Mouse (Mus musculus): Measurements from ENCODE around the gene Msi1. TPM values are rescaled to one million over a fixed set of nuclear protein-coding genes. Genes with fewer than 3 reads are reported as not detected.
A peak's percentile ranks its signal among the peaks of the same experiment; 100 is the strongest.
"Not testable (repeated sequence)": the region's sequence is repeated elsewhere in the genome, so short reads cannot be mapped to it uniquely, and the experiment has no call there.

Gene Msi1
- polyA plus RNA-seq, 1 experiment from 2014 or later: 17.1 TPM

GRCm38 (mm10) chr5:115436421-115437124 lies 7.2 kb downstream of the Msi1 start:
- Histone ChIP-seq H3K9me3 (no peaks in the 10 kb centered on the region), H3K27ac (peak overlapping the region; percentile 95), H3K36me3 (peaks cover 30% of the 10 kb centered on the region), H3K27me3 (ENCODE audit: insufficient read depth, poor library complexity, severe bottlenecking) (no peaks in the 10 kb centered on the region; the same call in 1 of the 2 replicates), H3K4me3 (peak overlapping the region; percentile 69), H3K4me1 (peaks cover 61% of the 10 kb centered on the region)
- DNase-seq (ENCODE audit: low spot score): no peak
- WGBS: under 1% methylated on average over 37 of the region's 43 CpGs

GRCm38 (mm10) chr5:115437242-115437944 lies 8.0 kb downstream of the Msi1 start:
- Histone ChIP-seq H3K9me3 (no peaks in the 10 kb centered on the region), H3K4me3 (peak overlapping the region; percentile 69; the same call in 1 of the 2 replicates), H3K27ac (peak overlapping the region; percentile 95), H3K27me3 (ENCODE audit: insufficient read depth, poor library complexity, severe bottlenecking) (no peaks in the 10 kb centered on the region; the same call in 1 of the 2 replicates), H3K4me1 (peaks cover 53% of the 10 kb centered on the region), H3K36me3 (peaks cover 37% of the 10 kb centered on the region)
- no peak for DNase-seq (ENCODE audit: low spot score)
- 62% methylated on average over 7 of the region's 7 CpGs for WGBS

DNA sequence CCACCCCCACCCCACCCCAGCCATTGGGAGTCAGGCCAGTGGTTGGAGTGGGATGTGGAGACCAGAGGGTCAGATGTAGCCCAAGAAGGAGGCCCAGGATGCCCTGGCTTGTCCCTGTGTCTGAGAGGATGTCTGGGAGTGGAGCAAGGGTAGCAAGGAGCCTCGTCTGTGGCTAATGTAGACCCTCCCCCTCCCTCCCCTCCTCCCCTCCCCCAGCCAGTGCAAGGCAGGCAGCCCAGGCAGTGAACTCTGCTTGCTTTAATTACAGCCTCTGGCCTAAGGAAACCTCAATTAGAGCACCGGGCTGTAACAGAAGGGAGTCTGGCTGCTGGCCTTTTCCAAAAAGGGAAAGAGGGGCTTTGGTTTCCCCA lies 8.5 kb downstream of the Msi1 start:
- Histone ChIP-seq H3K27ac (peak overlapping the region; percentile 77), H3K36me3 (peaks cover 37% of the 10 kb centered on the region), H3K4me3 (no peak overlapping the region; the same call in 1 of the 2 replicates), H3K4me1 (peaks cover 51% of the 10 kb centered on the region), H3K27me3 (ENCODE audit: insufficient read depth, poor library complexity, severe bottlenecking) (no peaks in the 10 kb centered on the region; the same call in 1 of the 2 replicates), H3K9me3 (no peaks in the 10 kb centered on the region)
- WGBS: 19% methylated on average over 2 of the region's 2 CpGs
- no peak for DNase-seq (ENCODE audit: low spot score)

DNA sequence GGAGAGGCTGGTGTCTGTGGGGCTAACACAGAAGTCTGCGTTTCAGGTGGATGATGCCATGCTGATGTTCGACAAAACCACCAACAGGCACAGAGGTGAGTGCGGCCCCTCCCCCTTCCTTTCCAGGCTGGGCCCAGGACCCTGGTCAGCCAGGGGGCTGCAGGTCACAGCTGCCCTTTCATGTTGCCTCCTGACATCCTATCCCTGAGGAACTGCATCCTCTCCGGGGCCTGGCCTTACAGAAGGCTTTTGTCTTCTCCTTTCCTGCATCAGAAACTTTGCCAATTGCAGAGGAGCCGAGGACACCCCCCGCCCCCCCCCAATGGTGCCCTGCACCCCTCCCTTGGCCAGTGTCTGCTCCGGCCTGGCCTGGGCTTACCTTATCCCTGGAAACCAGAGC lies 9.3 kb downstream of the Msi1 start:
- Histone ChIP-seq H3K36me3 (peaks cover 41% of the 10 kb centered on the region), H3K27ac (peak overlapping the region; percentile 18; the same call in 1 of the 2 replicates), H3K4me3 (no peak overlapping the region), H3K9me3 (no peaks in the 10 kb centered on the region), H3K27me3 (ENCODE audit: insufficient read depth, poor library complexity, severe bottlenecking) (no peaks in the 10 kb centered on the region; the same call in 1 of the 2 replicates), H3K4me1 (peaks cover 51% of the 10 kb centered on the region)
- no peak for DNase-seq (ENCODE audit: low spot score)
- WGBS: 59% methylated on average over 7 of the region's 7 CpGs

GRCm38 (mm10) chr5:115441205-115441849 lies 11.9 kb downstream of the Msi1 start:
- Histone ChIP-seq H3K27ac (0 out of 2 replicates have a peak overlapping the region, but pooled peaks have one; percentile 10), H3K4me3 (no peak overlapping the region), H3K4me1 (peaks cover 31% of the 10 kb centered on the region), H3K36me3 (peaks cover 60% of the 10 kb centered on the region), H3K27me3 (ENCODE audit: insufficient read depth, poor library complexity, severe bottlenecking) (no peaks in the 10 kb centered on the region), H3K9me3 (no peaks in the 10 kb centered on the region)
- peak; percentile 89 for DNase-seq (ENCODE audit: low spot score)
- 46% methylated on average over 14 of the region's 14 CpGs for WGBS

GRCm38 (mm10) chr5:115442663-115443062 lies 13.3 kb downstream of the Msi1 start:
- WGBS: 68% methylated on average over 5 of the region's 5 CpGs
- H3K27ac ChIP-seq; H3K27me3 ChIP-seq (ENCODE audit: insufficient read depth, poor library complexity, severe bottlenecking); DNase-seq (ENCODE audit: low spot score); H3K4me3 ChIP-seq; H3K9me3 ChIP-seq: not testable (repeated sequence)
- peaks cover 70% of the 10 kb centered on the region for H3K36me3 ChIP-seq
- H3K4me1 ChIP-seq: peaks cover 19% of the 10 kb centered on the region

DNA sequence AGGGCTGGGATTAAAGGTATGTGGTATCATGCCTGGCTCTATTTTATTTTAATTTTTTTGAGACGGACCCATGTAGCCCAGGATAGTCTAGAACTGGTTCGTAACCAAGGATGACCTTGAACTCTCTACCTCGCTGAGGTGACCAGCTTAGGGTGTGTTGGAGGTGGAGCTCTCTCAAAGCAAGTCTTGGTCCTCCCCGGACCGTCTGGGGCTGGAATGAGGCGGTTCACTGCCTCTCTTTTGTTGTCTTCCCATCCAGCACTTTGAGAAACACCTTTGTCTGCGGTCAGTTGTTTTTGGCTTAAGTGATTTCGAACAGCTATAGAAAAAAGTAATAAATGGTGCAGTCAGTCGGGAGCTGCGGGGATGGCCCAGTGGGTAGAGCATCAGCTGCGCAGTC lies 14.7 kb downstream of the Msi1 start:
- Histone ChIP-seq H3K9me3 (no peaks in the 10 kb centered on the region), H3K36me3 (peaks cover 65% of the 10 kb centered on the region), H3K4me3 (no peak overlapping the region), H3K4me1 (peaks cover 9% of the 10 kb centered on the region; the same call in 1 of the 2 replicates), H3K27me3 (ENCODE audit: insufficient read depth, poor library complexity, severe bottlenecking) (no peaks in the 10 kb centered on the region), H3K27ac (no peak overlapping the region)
- 93% methylated on average over 11 of the region's 11 CpGs for WGBS
- DNase-seq (ENCODE audit: low spot score): no peak

DNA sequence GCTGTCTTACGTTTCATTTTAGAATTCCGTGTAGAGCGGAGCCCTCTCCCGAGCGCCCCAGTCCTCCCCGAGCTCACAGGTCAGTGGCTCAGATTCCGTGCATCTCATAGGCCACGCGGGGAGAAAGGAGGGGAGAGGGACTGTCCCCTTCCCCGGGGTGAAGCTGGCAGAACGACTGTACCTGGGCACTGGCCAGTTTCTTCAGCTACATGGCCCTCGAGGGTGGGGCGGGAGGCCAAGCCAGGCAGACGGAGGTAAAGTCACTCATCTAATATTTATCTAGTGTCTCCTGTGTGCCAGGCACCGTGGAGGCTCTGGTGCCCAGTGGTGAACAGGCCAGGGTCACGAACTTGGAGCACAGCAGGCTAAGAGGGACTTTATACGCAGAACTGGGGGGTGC lies 17.7 kb downstream of the Msi1 start:
- H3K36me3 ChIP-seq: peaks cover 79% of the 10 kb centered on the region
- H3K4me1 ChIP-seq: peaks cover 21% of the 10 kb centered on the region
- H3K27me3 ChIP-seq (ENCODE audit: insufficient read depth, poor library complexity, severe bottlenecking): no peaks in the 10 kb centered on the region
- no peak for DNase-seq (ENCODE audit: low spot score)
- 87% methylated on average over 17 of the region's 17 CpGs for WGBS
- H3K27ac ChIP-seq: no peak overlapping the region
- H3K9me3 ChIP-seq: no peaks in the 10 kb centered on the region
- no peak overlapping the region for H3K4me3 ChIP-seq

DNA sequence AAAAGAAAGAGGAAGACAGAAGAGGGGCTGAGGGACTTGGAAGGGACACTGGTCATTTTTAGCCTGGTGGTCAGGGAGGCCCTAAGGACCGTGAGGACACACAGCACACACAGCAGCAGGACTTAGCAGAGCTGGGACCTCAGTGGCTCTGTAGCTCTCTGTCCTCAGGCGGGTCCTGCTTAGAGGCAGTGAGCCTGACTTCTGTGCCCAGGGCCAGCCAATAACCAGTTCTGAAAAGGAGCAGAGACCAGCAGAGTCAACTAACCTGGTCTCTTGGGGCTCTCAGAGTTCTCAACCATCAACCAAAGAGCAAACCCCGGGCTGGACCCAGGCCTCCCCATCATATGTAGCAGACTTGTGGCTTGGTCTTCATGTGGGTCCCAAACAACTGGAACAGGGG lies 19.8 kb downstream of the Msi1 start:
- no peak for DNase-seq (ENCODE audit: low spot score)
- Histone ChIP-seq H3K27me3 (ENCODE audit: insufficient read depth, poor library complexity, severe bottlenecking) (no peaks in the 10 kb centered on the region), H3K4me3 (no peak overlapping the region), H3K4me1 (peaks cover 28% of the 10 kb centered on the region), H3K9me3 (no peaks in the 10 kb centered on the region), H3K36me3 (peaks cover 73% of the 10 kb centered on the region), H3K27ac (no peak overlapping the region)
- WGBS: 79% methylated on average over 3 of the region's 3 CpGs

- Histone ChIP-seq H3K27me3 (ENCODE audit: insufficient read depth, poor library complexity, severe bottlenecking) (no peaks in the 10 kb centered on the region), H3K4me1 (peaks cover 34% of the 10 kb centered on the region), H3K9me3 (no peaks in the 10 kb centered on the region), H3K4me3 (peak overlapping the region; percentile 16; the same call in 1 of the 2 replicates), H3K27ac (peak overlapping the region; percentile 74), H3K36me3 (peaks cover 65% of the 10 kb centered on the region)
- 72% methylated on average over 27 of the region's 27 CpGs for WGBS
- no peak for DNase-seq (ENCODE audit: low spot score)
These were observed 21.3 kb downstream of the Msi1 start for GRCm38 (mm10) chr5:115450410-115451317.

GRCm38 (mm10) chr5:115454422-115455090 lies 25.2 kb downstream of the Msi1 start:
- no peaks in the 10 kb centered on the region for H3K9me3 ChIP-seq
- H3K4me1 ChIP-seq: peaks cover 36% of the 10 kb centered on the region
- DNase-seq (ENCODE audit: low spot score): no peak
- H3K27me3 ChIP-seq (ENCODE audit: insufficient read depth, poor library complexity, severe bottlenecking): no peaks in the 10 kb centered on the region
- WGBS: 76% methylated on average over 12 of the region's 12 CpGs
- no peak overlapping the region for H3K4me3 ChIP-seq
- peaks cover 43% of the 10 kb centered on the region for H3K36me3 ChIP-seq
- H3K27ac ChIP-seq: 0 out of 2 replicates have a peak overlapping the region, but pooled peaks have one; percentile 30

DNA sequence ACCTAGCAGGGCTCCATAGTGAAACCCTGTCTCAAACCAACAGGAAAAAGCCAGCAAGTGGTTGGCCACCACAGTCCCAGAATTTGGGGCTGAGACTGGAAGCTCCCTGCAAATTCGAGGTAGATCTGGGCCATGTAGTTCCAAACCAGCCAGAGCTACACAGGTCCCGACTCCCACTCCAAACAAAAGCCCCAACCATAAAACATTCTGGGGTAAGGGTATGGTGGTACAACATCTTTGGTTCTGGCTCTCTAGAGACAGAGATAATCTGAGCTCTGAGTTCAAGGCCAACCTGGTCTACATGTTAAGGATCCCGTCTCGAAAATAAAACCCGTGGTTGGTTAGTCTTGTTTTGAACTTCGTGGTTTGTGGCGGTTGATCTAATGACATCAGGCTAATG lies 26.4 kb downstream of the Msi1 start:
- no peak for DNase-seq (ENCODE audit: low spot score)
- 83% methylated on average over 7 of the region's 7 CpGs for WGBS

More for the DNA sequence above, 26.4 kb downstream of the Msi1 start:
- H3K4me1 ChIP-seq: peaks cover 26% of the 10 kb centered on the region
- H3K27me3 ChIP-seq (ENCODE audit: insufficient read depth, poor library complexity, severe bottlenecking): no peaks in the 10 kb centered on the region
- no peaks in the 10 kb centered on the region for H3K9me3 ChIP-seq
- no peak overlapping the region for H3K27ac ChIP-seq
- peaks cover 33% of the 10 kb centered on the region for H3K36me3 ChIP-seq
- H3K4me3 ChIP-seq: no peak overlapping the region
